ENCODE assay signal across 11 mouse cellular contexts in the genomic region with DNA sequence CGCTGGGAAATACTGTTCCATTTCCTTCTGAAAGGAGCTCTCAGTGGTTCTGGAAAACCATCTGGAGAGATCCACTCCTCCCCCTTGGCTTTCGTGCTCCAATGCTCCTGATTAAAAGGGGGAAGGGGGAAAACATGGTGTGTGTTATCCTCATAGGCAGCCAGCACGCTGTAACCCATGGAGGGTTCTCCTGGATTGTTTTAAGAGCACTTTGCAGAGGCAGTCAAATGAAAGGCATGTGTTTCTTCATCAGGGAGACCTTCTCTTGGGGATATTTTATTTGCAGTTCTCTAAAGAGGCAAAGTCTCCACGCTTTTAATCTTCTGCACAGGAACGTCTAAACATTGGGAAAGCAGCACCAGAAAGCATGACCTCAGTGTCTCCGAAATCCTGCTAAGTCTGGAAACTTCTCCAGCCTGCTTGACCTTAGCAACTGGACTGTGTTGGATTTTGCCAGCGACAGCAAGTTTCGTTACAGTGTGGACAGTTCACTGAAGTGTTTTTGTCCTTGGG.
DNase-seq lines count a peak whose midpoint lies in the region; ATAC-seq and TF ChIP-seq lines count a peak whose summit lies in the region.
"Had no signal": no experiment of that assay in that cellular context is flagged by ENCODE, and none has a peak within 500 bp of the region (broad histone marks: within the 10 kb centered on the region; RNA-seq: fewer than 3 reads in every experiment).

No protein-coding gene starts in this region.

- WGBS in lung, embryonic 14.5 days, result 44% methylated on average over 8 of the region's 8 CpGs

- no peak overlapping the region for H3K4me3 ChIP-seq in lung, embryonic 14.5 days (ENCODE audit: low read depth, low read length)
- no peak overlapping the region for H3K4me3 ChIP-seq in layer of hippocampus, adult 2 months
- H3K4me3 ChIP-seq: hindbrain, embryonic 10.5 days had no signal

- peak; percentile 34 for DNase-seq in adrenal gland, adult 8-10 months
- no peak for DNase-seq in adrenal gland, postnatal 4 days (ENCODE audit: low spot score in 2 of 2)
- DNase-seq in adrenal gland, postnatal 36 days, result peak; percentile 23 to 45
- peak; percentile 29 to 44 for DNase-seq in heart, postnatal 36 days
- DNase-seq in lung, embryonic 14.5 days, result no peak
- no peak for DNase-seq in embryo, embryonic 9.5 days (ENCODE audit: extremely low spot score)
- DNase-seq in layer of hippocampus, adult 2 months (ENCODE audit: low spot score in 2 of 2), result no peak
- DNase-seq: embryo, embryonic 11 days; thymus, postnatal 25 days had no signal

- no peak overlapping the region for H3K9ac ChIP-seq in lung, embryonic 14.5 days

- H3K27ac ChIP-seq in lung, embryonic 14.5 days (ENCODE audit: low read depth), result peak overlapping the region; percentile 26; the same call in 1 of the 2 replicates
- no peak overlapping the region for H3K27ac ChIP-seq in layer of hippocampus, adult 2 months
- H3K27ac ChIP-seq: hindbrain, embryonic 10.5 days had no signal

- TF ChIP-seq CTCF in lung, embryonic 14.5 days (IDR thresholded peaks at IDR 0.05; ENCODE audit: low read depth), result no peak
- TF ChIP-seq CTCF in layer of hippocampus, adult 2 months (conservative IDR thresholded peaks at IDR 0.05), result no peak

- H3K36me3 ChIP-seq in lung, embryonic 14.5 days (ENCODE audit: insufficient read depth), result no peaks in the 10 kb centered on the region
- H3K36me3 ChIP-seq: hindbrain, embryonic 10.5 days had no signal

- ATAC-seq in lung, embryonic 14.5 days (ENCODE audit: insufficient read depth), result no peak
- no peak for ATAC-seq in erythroid progenitor cell, adult 5-6 weeks (replicated peaks; ENCODE audit: low FRiP score, poor library complexity, severe bottlenecking)

- H3K4me1 ChIP-seq in lung, embryonic 14.5 days (ENCODE audit: insufficient read depth), result 0 out of 2 replicates have a peak, but pooled peaks cover 6% of the 10 kb centered on the region

- H3K9me3 ChIP-seq in lung, embryonic 14.5 days (ENCODE audit: low read depth, low read length), result no peaks in the 10 kb centered on the region
- H3K9me3 ChIP-seq: hindbrain, embryonic 10.5 days had no signal

- intact Hi-C loops in heart, postnatal 36 days (cut with DNase I), result loop anchor here (5.0 kb wide), 2 partner anchors 61 to 161 kb away; a partner anchor contains a TSS

- H3K27me3 ChIP-seq in lung, embryonic 14.5 days (ENCODE audit: insufficient read depth, low read length), result no peaks in the 10 kb centered on the region

- no peak overlapping the region for H3K4me2 ChIP-seq in lung, embryonic 14.5 days

Comparison
In these comparisons a context has a peak if more than half of its experiments do, and no peak if none do; other contexts are left out.
1. DNase-seq: peak in adrenal gland, adult 8-10 months (single experiment), adrenal gland, postnatal 36 days (2 of 2) and heart, postnatal 36 days (2 of 2); none in adrenal gland, postnatal 4 days (0 of 2), lung, embryonic 14.5 days (single experiment), embryo, embryonic 9.5 days (single experiment) and layer of hippocampus, adult 2 months (0 of 2).